Mouse (Mus musculus): Measurements from ENCODE around the gene Tcte2.
A peak's percentile ranks its signal among the peaks of the same experiment; 100 is the strongest.

- TF ChIP-seq POLR2A (IDR thresholded peaks at IDR 0.05; ENCODE audit: borderline replicate concordance, extremely low read depth, insufficient read depth, insufficient read length, poor library complexity, severe bottlenecking) (no peak), CTCF (IDR thresholded peaks at IDR 0.05; ENCODE audit: borderline replicate concordance, extremely low read depth, insufficient read depth, insufficient read length) (peak; percentile 27; the same call in 1 of the 2 replicates)
These were observed 7.6 kb upstream of the Tcte2 start for GRCm38 (mm10) chr17:13769256-13769655.

Measured in brain, embryonic 14.5 days (tissue).